Mouse (Mus musculus): ENCODE measurements around the gene Ppp1r3e. TPM values are rescaled to one million over a fixed set of nuclear protein-coding genes. Genes with fewer than 3 reads are reported as not detected.

The Ppp1r3e gene
- total RNA-seq, 2 experiments from 2014 or later, result 4.2 to 6.8 TPM

- DNase-seq, result peak; percentile 85
These were observed 6.0 kb upstream of the Ppp1r3e start, which contains the start of the genes Bcl2l2 and Gm20521 for GRCm38 (mm10) chr14:54883154-54884021. TSS of gene Bcl2l2 (plus strand) at chr14:54883377. TSS of gene Gm20521 (plus strand) at chr14:54883441.

- DNase-seq, result peak; percentile 89
These were observed 757 bp downstream of the Ppp1r3e start for GRCm38 (mm10) chr14:54876539-54877047.

DNA sequence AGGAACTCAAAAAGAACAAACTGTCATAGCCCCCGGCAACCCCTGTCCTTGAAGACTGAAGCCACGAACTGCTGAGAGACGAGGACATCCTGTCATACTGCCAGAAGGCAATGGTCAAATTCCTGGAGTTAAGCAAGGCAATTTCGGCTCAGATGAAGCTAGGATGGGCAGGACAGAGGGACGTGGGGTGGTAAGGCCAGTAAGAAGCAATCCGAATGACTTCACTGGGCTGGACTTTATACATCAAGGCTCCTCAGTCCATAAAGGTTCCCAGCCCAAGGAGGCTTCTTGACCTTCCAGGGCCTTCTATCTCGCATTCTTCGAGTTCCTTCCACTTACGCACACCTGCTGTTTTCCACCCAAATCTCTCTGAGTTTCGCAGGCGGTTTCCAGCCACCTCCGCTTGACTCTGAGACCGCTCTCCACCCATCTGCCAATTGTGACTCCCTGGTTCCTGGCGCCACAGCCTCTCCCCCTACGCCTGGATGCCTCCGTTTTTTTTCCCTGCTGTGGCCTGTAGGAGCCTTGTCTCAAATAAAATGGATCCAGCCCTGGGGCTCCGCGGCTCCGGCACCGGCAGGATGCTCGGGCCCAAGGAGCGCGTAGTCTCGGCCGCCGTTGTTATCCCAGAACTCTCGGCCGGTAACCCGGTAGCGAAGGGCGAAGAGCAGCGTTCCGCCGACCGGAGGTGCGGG lies 1.4 kb downstream of the Ppp1r3e start:
- DNase-seq, result no peak

DNA sequence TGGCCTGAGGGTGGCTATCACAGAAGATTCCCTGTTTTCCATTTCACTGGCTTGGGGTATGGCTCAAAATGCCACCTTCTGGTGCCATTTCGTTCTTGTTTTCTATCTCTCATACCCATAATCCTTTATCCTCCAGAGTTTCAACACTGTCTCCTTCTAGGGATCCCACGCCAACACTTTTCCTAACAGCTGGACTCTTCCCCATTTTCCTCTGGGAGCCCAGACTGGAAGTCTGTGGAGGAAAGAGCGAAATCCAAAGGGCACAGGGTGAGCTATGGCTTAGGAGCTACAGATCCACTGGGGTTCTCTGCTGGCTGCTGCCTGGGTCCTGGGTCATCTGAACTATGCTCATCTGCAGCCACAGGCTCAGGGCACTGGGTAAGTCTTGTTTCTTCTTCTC lies 3.2 kb downstream of the Ppp1r3e start:
- no peak for DNase-seq

DNA sequence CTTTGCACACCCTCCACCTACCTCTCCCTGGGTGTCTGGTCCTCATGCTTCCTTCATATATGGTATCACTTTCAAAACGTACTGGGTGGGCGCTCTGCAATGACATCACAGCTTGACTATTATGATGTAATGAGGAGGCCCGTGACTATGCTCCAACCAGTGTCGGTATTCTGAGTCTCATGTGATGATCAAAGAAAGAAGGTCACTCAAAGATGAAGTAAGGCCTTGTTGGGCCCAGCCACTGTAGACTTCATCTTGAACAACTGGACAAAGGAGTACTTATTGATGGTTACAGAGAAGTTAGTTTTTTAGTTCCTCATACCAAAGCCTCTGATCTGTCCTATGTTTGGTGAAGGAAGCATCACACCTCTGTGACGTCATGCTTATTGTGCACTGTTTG lies 6.5 kb downstream of the Ppp1r3e start, which contains the start of gene Homez:
Gene Homez (minus strand): TSS at position 101 of the 400 bp plus-strand sequence.
- DNase-seq, result no peak

GRCm38 (mm10) chr14:54868026-54868425 lies 9.3 kb downstream of the Ppp1r3e start:
- DNase-seq, result no peak

DNA sequence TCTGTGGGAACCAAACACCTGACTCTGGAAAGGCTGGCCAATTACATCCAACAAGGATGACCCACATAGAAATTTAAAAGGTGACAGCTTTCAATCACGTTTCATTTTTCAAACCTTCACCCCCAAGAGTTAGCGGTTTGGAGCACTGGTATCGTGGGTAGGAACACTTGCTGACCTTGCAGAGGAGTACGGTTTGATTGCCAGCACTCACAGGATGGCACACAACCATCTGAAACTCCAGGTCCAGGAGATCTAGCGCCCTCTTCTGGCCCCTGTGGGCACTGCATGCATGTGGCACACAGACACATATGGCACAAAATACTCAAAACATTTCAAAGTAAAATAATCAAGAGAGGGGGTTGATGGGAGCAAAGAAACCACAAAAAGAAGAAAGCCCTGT lies 10.4 kb downstream of the Ppp1r3e start:
- no peak for DNase-seq

DNA sequence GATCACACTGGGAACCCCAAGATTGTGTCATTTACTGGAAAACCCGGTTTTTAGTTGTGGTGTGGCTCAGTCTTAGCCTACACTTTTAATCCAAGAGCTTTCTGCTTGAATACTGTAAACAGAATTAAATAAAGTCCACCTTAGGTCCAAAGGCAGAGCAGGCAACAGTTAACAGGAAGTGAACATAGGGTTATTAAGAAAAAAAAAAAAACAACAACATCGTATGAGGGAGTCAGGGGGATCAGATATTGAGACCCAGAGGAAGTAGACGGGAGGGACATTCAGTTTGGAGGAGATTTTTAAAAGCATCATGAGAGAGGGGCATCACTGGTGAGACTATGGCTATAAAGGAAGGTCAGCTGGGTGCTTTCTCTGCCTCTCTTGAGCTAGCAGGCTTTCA lies 11.1 kb downstream of the Ppp1r3e start:
- no peak for DNase-seq

- no peak for DNase-seq
These were observed 11.7 kb downstream of the Ppp1r3e start for GRCm38 (mm10) chr14:54865626-54866025.

DNA sequence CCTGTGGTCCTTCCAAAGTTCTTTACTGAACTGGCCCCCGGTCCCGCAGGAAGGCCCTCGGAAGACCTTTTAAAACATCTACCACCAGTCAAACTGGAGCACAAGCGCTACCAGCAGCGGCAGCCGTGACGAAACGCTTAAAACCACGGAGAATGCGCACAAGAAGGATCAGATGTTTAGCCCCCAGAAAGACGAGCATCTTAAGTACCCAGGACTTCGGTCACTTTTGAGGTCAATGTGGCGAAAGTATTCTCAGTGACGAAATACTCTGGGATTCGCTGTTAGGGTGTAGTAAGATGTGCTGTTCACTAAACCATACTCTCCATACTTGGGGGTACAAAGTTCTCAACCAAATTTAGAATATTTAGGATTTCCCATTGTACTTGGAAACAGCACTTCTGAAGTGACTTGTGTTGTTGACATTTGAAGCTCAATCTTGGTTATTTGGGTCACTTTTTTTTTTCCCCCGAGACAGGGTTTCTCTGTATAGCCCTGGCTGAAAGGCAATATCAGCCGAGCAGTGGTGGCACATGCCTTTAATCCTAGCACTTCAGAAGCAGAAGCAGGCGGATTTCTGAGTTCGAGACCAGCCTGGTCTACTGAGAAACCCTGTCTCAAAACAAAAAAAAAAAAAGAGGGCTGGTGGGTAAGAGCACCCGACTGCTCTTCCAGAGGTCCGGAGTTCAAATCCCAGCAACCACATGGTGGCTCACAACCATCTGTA lies 12.9 kb downstream of the Ppp1r3e start:
- DNase-seq, result no peak

DNA sequence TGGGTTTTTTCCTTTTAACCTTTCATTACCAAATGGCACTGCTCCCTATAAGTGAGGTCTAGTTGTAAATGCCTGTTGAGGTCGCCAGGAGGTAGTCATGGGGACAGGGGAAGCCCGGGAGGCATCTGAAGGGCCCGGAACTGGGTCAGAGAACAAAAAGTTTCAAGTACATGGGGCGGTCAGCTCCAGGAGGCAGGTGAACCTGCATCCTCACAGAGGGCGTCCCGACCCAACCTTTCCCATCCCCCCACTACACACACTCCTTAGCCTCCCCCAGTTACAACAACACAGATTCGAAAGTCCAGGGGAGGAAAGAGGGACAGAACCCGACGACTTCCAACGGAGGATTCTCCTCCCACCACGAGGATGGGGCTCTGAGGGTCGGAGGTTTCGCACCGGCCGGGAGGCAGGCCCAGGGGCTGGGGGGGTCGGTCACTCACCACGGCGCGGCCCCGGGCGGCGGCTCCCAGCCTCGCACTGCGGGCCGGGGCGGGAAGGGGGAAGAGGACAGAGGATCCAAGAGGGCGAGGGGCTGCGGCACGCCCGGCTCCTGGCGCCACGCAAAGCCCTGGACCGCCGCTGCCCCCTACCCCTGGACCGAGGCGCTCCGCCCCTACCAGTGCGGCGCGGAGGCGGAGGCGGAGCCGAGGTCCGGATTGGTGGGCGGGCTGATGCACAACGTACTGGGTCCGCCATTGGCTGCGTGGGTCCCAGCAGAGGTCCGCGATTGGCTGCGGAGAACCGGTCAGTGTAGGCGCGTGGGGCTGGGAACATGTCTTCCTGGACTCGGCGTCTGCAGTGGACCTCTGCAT lies 13.6 kb downstream of the Ppp1r3e start:
- peak; percentile 90 for DNase-seq

GRCm38 (mm10) chr14:54860511-54860910 lies 16.8 kb downstream of the Ppp1r3e start:
- DNase-seq, result peak; percentile 62

- no peak for DNase-seq
These were observed 19.5 kb downstream of the Ppp1r3e start for GRCm38 (mm10) chr14:54857891-54858290.

- DNase-seq, result no peak
These were observed 20.6 kb downstream of the Ppp1r3e start for GRCm38 (mm10) chr14:54856703-54857102.

GRCm38 (mm10) chr14:54855726-54856125 lies 21.6 kb downstream of the Ppp1r3e start:
- no peak for DNase-seq

GRCm38 (mm10) chr14:54843461-54843860 lies 33.9 kb downstream of the Ppp1r3e start:
- no peak for DNase-seq

- no peak for DNase-seq
These were observed 53.6 kb downstream of the Ppp1r3e start for GRCm38 (mm10) chr14:54823716-54824115.
